Mouse (Mus musculus): ENCODE data around the gene Fam107b.

GRCm38 (mm10) chr2:3576346-3576745, 6.1 kb downstream of the Fam107b start:
- TF ChIP-seq MAFK (IDR thresholded peaks at IDR 0.05; ENCODE audit: insufficient read depth, low read depth, low read length) (no peak), CHD2 (IDR thresholded peaks at IDR 0.05; ENCODE audit: low read depth, low read length) (no peak)
